Mouse (Mus musculus): ENCODE results near the gene Rad51ap2. TPM values are rescaled to one million over a fixed set of nuclear protein-coding genes. Genes with fewer than 3 reads are reported as not detected.

The Rad51ap2 gene
- total RNA-seq (2022), result under 1 TPM in 2 of 4 experiments, not detected in 2; 0.17 to 0.34 TPM

DNA sequence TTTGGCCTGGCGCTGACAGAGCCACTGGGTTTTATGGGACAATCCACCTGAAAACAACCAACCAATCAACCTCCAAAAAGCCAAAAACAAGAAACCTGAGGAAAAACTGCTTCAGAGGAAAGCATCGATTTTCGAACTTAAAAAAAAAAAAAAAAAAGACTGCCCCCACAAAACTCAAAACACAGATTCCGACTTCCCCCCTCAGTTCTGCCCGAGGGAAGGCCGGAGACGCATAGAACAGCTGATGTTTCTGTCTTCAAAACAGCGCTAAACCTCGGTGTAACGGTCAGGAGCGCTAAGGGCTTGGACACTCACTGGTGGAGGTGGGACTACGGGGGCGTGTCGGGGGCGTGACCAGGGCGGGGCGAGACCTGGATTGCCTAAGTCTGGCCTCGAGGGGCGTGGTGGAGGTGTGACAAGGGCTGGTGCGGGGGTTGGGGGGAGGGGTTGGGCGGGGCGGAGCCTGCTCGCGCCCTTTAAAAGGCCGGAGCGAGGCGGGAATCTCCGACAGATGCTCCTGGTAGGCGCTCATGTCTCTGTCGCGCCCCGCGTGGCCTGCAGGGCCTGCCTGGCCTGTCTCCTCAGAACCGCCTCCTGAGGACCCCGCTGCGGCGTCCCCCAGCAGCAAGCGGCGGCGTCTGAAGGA is at the start of gene Rad51ap2:
Gene Rad51ap2, plus strand, starts transcription at position 531 of the 646 bp plus-strand sequence.
- peak; percentile 91 for DNase-seq

DNA sequence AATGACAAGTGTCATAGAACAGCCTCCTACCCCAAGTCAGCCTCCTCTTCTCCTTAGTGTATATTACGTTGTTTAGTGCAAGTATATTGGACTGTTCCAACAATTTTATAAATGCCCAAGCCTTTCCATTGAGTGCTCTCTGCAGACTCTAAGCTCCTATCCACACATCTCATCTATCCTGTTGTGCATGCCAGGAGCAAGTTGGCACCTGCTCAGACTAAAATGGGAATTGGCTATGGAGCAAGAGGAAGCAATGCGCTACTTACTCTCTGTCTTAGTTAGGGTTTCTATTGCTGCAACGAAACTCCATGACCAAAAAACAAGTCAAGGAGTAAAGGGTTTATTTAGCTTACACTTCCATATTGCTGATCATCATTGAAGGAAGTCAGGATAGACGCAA is 48.2 kb upstream of the Rad51ap2 start:
- DNase-seq, result no peak

DNA sequence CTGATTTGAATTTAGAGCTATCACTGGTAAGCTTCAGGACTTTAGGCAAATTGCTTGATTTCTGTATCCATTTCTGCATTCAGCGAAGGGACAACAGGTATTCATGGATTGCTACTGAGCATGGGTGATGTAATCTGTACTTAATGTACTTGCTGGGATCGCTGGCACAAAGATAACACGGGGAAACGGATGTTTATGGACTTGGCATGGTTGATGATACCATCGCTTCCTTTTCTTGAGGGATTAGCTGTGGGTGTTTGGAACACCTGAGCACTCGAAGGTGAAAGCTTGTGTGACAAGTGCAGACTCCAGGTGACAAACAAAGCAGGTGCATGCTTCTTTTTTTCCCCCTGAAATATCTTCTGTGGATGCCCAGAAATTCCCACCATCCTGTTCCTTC is 37.8 kb upstream of the Rad51ap2 start:
- no peak for DNase-seq

DNA sequence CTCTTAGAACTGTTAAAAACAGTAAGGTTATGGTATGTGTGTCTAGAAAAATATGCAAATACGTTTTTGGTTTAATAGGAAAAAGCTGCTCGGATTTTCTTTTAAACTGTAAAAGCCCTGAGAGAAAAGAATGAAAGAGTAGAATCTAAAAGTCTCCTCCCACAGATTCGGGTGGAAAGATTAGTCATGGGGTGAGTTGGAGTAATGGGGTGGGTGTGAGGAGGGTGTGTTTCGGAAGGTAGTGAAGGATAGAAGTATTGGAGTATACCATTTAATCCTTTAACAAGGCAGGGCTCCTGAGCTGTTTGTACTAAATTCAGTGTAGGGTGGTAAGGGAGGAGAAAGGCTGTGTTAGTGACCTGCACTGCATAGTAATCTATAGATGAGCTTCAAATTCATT is 28.5 kb upstream of the Rad51ap2 start:
- no peak for DNase-seq

DNA sequence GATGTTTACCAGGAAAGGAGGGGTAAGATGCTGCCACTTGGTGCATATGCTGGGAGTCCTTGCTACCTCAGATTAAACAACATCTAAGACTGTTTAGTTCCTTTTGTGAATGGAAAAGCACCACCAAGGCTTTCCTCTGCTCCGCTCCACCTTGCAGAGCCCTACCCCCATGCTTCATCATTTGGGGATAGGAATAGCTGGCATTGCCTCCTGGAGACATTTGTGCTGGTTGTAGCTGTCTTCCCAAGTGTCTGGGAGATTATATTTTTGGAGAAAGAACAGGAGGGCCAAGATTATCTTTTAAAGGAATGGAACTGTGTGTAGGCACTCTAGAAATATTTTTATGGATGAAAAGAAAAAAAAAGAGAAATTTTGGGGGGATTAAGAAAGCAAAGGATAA is 22.8 kb upstream of the Rad51ap2 start:
- no peak for DNase-seq

DNA sequence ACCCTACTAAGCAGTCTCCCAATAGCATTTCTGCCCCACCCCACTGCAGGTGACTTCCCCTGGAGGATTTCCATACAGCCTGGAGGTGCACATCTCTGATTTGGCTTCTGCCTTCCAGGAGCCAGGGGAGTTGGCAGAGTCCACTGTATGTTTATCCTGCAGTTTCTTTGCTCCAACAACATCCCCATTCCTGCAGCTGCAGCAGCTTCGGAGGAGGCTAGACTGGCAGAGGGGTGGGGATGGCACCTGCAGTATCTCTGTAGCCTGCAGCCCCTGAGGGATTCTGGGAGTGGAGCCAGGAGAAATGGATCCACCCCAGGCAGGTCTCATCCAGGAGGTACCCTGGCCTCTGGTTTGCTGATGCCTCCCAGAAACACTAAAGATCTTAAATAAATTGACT is 22.2 kb upstream of the Rad51ap2 start:
- DNase-seq, result no peak

DNA sequence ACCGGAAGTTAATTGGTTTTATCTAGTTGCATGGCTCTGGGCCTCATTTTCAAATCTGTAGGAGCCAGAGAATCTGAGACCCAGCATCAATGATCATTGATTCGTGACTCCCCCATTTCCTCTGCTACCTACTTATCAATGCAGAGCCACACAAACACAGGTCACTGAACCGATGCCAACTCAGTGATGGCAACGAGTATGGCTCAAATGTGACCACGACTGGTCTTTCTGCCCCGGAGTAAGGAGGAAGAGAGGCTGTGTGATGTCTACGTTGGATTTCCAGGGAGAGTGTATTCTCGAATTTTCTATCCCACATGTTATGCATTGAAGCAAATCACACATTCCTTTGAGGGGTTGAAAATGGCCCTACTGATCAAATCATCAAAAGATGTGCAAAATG is 21.4 kb upstream of the Rad51ap2 start:
- no peak for DNase-seq

DNA sequence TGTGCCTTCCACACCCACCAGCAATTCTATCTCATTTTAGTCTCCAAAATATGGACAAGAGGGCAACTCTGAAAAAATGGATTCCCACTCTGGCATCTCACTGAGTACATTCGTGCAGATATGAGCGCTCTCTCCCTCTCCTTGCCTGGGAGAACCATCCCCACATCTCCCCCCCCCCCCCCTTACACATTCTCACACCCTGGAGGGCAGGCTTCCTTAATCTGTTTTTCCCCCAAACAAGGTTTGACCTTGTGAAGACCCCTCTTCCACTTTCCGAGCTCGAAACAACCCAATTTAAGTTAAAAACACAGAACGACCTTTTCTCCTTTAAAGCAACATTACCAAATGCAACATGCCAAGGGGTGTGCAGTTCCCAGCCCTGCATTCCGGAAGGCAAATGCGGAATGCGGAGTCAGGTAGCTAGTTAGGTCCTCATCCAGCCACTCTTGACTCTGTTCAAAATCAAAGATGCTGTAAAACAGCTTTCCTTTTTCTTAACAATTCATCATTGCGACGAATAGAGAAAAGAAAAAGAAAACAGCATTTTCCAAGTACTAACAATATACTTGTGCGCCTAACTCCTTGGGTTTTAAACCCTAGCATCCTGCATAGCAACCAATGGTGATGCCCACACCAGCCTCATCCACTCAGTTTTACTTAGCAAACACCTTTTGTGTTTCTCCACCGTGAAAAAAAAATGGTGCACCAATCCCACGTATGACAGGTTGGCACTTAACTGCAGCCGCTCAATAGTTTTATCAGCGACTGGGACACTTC is 20.4 kb upstream of the Rad51ap2 start:
- no peak for DNase-seq

DNA sequence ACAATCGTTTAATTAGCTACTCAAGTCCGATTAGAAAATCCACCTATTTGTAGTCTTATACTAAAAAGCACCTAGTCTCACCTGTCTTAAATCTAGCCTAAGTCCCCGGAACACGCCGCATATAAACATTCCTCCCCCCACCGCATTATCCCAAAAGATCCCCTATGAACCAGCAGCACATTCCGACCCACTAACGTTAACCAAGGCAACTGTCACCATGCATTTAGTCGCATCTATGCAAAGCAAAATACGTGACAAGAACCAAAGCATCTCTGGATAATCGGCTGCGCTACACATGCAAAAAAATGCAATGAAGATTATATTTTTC is 19.9 kb upstream of the Rad51ap2 start:
- DNase-seq, result no peak

DNA sequence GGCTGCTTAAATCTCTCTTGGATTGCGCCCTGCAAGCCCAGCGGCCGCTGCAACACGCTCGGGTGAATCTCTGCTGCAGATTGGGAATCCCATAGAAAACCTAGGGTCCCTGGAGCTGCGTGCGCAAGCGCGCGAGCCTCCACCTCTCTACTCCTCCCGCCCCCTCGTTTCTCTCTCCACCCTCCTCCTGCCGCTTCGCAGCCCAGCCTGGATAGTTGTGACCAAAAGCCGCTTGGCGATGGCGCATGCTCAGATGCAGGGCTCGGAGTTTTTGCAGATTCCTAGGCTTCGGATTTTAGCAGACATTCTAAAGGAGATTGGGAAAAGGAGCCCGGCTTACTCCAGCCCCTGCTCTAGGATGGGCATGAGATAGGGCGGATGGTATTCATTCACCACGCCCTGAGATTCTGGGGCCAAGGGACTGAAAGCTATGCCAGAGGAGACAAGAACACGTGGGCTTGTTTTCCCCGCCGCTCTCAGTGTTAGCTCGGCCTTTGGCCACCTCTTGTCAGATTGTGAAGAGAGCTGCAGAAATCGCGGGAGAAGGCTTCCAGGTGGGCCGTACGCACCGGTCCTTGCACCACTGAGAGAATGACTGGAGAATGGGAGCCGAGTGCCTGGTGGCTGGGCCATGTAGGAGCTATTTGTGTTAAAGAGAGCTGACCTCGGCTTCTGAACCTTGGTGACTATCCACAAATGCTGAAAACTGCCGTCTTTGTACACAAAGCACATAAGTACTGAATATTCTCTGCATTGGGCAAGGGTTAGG is 19.2 kb upstream of the Rad51ap2 start, which contains the start of gene Vsnl1:
Gene Vsnl1, minus strand, starts transcription at position 117 of the 769 bp plus-strand sequence.
- peak; percentile 77 for DNase-seq

DNA sequence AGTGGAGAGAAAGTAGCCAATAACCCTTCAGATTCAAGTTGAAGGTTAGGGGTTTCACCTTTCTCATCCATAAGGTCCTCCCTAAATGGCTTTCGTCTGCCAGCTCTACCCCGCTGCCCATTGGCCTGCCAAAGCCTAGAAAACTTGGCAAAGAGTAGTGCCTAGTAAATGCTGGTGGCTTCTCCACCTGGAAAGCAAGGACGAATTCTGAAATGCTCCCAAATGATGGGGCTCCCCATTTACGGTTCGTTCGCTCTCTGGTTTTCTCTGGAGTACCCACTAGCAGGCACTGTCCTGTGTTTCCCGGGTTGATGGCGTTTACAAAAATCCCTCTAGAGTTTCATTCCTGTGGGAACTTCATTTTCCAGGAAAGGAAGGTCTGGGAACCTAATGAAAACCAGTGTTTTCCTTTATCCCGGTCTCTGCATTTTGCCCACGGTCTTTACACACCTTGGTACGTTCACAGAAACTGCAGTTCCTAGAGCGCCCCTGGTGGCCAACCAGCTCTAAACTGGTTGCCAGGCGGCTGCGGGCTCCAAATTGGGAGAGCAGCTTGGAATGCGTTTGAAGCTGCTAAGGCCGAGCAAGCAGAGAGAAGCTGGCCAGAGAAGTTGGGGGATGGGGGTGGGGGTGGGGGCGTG is 18.5 kb upstream of the Rad51ap2 start:
- peak; percentile 69 for DNase-seq

DNA sequence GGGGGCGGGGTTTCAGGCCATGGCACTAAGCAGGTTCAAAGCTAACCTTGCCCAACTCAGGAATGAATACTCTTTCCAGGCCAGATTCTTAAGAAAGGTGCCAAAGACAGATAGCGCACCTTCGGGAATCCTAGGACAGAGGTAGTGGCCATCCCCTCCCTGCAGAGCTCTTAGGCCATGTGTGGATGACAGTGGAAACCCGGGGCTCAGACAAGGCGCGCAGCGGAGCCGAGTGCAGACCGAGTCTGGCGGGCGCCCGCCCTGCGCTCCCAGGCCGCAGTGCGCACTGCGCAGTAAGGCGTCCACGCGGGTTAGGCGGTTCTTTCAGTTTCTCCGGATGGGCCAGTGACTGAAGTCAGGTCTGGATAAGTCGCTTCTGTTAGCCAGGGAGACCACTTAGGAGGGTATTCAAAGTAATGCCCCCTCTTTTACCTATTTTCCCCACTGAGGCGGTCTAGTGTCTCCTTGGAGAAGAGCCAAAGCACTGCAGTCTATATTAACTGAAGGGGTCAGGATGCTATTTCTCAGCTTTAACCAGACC is 17.9 kb upstream of the Rad51ap2 start:
- DNase-seq, result no peak

DNA sequence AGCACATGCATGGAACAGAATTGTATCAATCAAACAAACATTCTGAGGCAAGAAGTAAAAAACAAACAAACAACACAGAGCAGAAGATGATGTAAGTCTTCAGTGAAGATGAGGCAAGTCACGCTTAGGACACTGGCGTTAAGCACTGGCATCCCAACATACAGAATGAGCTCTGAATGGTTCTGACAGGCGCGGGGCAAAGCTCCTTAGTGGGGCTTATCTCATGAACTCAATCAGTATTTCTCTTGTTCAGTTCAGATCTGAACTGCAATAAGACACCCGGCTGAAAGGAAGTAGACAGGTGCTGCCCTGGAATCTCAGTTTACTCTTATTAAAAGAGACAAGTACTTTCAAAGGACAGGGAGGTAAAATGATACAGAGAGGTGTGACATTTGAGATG is 1.7 kb upstream of the Rad51ap2 start:
- no peak for DNase-seq

DNA sequence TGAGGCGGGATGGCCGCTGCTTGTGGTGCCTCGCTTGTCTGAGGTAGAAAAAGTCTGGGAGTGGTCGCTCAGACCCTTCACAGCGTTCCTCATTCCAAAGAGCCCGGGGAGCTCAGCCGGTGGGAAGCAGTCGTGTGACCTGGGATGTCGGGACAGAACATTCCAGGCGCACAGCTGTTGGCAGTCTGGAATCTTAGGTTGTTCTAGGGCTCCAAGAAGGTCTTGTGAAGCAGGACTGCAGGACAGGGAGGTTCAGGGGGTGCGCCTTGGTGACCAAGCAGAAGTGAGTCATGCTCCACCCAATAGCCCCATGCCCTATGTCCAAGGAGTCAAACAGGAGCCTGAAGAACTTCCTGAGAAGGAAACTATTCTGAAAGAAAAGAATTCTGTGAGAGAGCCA is 334 bp downstream of the Rad51ap2 start:
- no peak for DNase-seq

DNA sequence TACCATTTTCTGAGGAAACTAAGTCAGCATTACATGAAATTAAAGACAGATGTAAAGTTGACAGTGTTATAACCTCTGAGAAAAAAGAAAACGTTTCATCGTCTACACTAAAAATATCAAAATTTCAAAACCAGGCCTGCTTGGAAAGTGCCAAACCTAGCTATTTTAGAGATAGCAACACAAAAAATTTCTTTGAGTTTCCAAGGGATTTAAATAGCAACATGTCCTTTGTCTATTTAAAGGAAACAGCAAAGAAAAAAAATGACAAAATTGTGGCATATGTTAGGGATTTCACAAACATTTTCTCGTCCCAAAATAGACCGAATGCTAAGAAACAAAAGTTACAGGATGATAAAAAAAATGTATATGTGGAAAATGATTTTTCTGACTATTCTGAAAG is 753 bp downstream of the Rad51ap2 start:
- no peak for DNase-seq

Other genes with a start within 250 kb of the Rad51ap2 start
- gene Msgn1, start 247.1 kb upstream of the Rad51ap2 start, total RNA-seq (2022), result not detected
- gene Gen1, start 190.3 kb upstream of the Rad51ap2 start, total RNA-seq (2022), result 1 to 10 TPM; 1.8 to 2.3 (median 2.0) TPM
- 10 to 100 TPM; 27.0 to 41.0 (median 34.4) TPM for gene Smc6, start 190.2 kb upstream of the Rad51ap2 start, total RNA-seq (2022)
- 10 to 100 TPM; 52.9 to 74.7 (median 58.7) TPM for gene Vsnl1, start 19.5 kb upstream of the Rad51ap2 start, total RNA-seq (2022)

Data from adrenal gland, adult 8-10 months (tissue).